In the genomic region with DNA sequence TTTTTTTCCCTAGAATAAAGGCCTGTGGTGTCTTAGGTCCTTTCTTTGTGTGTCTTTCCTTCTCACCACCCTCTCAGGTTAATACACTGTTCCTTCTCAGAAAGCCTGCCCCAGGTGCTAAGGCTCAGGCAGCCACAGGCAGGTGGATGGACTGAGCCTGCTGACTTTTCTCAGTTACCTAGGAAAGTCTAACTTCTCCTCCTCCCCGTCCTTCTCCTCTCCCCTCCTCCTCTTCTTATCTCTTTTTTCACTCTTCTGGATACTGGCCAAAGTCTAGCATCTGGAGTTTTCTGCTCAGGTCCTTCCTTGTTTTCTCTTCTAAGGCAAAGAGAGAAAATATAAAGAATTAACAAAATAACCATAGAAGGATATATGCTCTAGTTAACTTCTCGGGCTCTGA, we compare ENCODE assay signal across 33 mouse cellular contexts.
DNase-seq lines count a peak whose midpoint lies in the region; ATAC-seq and TF ChIP-seq lines count a peak whose summit lies in the region.
"Had no signal": no experiment of that assay in that cellular context is flagged by ENCODE, and none has a peak within 500 bp of the region (broad histone marks: within the 10 kb centered on the region; RNA-seq: fewer than 3 reads in every experiment).

No protein-coding gene starts in this region.

- no peak overlapping the region for H3K9ac ChIP-seq in hindbrain, embryonic 15.5 days
- no peak overlapping the region for H3K9ac ChIP-seq in hindbrain, embryonic 11.5 days (ENCODE audit: low read depth, low read length)
- H3K9ac ChIP-seq in intestine, postnatal 0 days (ENCODE audit: low read depth, low read length): no peak overlapping the region
- H3K9ac ChIP-seq: embryonic facial prominence, embryonic 12.5 days; hindbrain, embryonic 13.5 days; limb, embryonic 12.5 days; liver, embryonic 15.5 days; lung, embryonic 15.5 days; midbrain, embryonic 13.5 days had no signal

- ATAC-seq in hindbrain, embryonic 15.5 days (ENCODE audit: low FRiP score, low read depth): no peak
- no peak for ATAC-seq in hindbrain, embryonic 11.5 days (ENCODE audit: low FRiP score)
- ATAC-seq in erythroid progenitor cell, adult 5-6 weeks (replicated peaks; ENCODE audit: low FRiP score, poor library complexity, severe bottlenecking): peak; percentile 65; the same call in 1 of the 2 replicates
- peak; percentile 47; the same call in 1 of the 2 replicates for ATAC-seq in intestine, postnatal 0 days
- ATAC-seq: activated CD4-positive, CD25-positive, alpha-beta regulatory T cell, adult 4 months; midbrain, embryonic 13.5 days had no signal

- no peaks in the 10 kb centered on the region for H3K36me3 ChIP-seq in hindbrain, embryonic 15.5 days
- H3K36me3 ChIP-seq in hindbrain, embryonic 11.5 days (ENCODE audit: control insufficient read depth, insufficient read depth, low read length): no peaks in the 10 kb centered on the region
- no peaks in the 10 kb centered on the region for H3K36me3 ChIP-seq in intestine, postnatal 0 days (ENCODE audit: control insufficient read depth, insufficient read depth)
- H3K36me3 ChIP-seq: embryonic facial prominence, embryonic 12.5 days; hindbrain, embryonic 13.5 days; limb, embryonic 12.5 days; liver, embryonic 15.5 days; lung, embryonic 15.5 days; midbrain, embryonic 13.5 days had no signal

- no peak for DNase-seq in hindbrain, embryonic 11.5 days (ENCODE audit: low spot score)
- DNase-seq in brain, embryonic 14.5 days (ENCODE audit: low read depth): peak; percentile 13
- no peak for DNase-seq in frontal cortex, postnatal 10 days (ENCODE audit: low spot score in 2 of 2)
- DNase-seq: adrenal gland, adult 2 months; adrenal gland, postnatal 36 days; B cell, adult 2 months; cerebellum, adult 2 months; cerebellum, postnatal 14 days; gastrocnemius, adult 2 months; gastrocnemius, postnatal 36 days; heart, adult 18-20 months; heart, postnatal 36 days; kidney, adult 2 months; kidney, postnatal 36 days; lung, postnatal 36 days; right cerebral cortex, postnatal 4 days; thymus, adult 2 months; thymus, postnatal 4 days had no signal

- H3K4me1 ChIP-seq in hindbrain, embryonic 15.5 days (replicated peaks): peaks cover 15% of the 10 kb centered on the region; the same call in 1 of the 2 replicates
- no peaks in the 10 kb centered on the region for H3K4me1 ChIP-seq in hindbrain, embryonic 11.5 days (replicated peaks; ENCODE audit: control insufficient read depth, insufficient read depth, low read length)
- 0 out of 2 replicates have a peak, but pooled peaks cover 6% of the 10 kb centered on the region for H3K4me1 ChIP-seq in intestine, postnatal 0 days (replicated peaks; ENCODE audit: control insufficient read depth, insufficient read depth, low read length)
- H3K4me1 ChIP-seq: embryonic facial prominence, embryonic 12.5 days; liver, embryonic 15.5 days; megakaryocyte, embryonic 14.5 days had no signal

- H3K27ac ChIP-seq in hindbrain, embryonic 15.5 days (replicated peaks): peak overlapping the region; percentile 7; the same call in 1 of the 2 replicates
- H3K27ac ChIP-seq in hindbrain, embryonic 11.5 days (ENCODE audit: low read depth, low read length): no peak overlapping the region
- H3K27ac ChIP-seq in intestine, postnatal 0 days (ENCODE audit: low read depth, low read length): no peak overlapping the region
- H3K27ac ChIP-seq: embryonic facial prominence, embryonic 12.5 days; gastrocnemius, adult 2 months; hindbrain, embryonic 13.5 days; layer of hippocampus, adult 2 months; left cerebral cortex, adult 2 months; limb, embryonic 12.5 days; liver, embryonic 15.5 days; lung, embryonic 15.5 days; midbrain, embryonic 13.5 days had no signal

- no peak overlapping the region for H3K4me3 ChIP-seq in hindbrain, embryonic 15.5 days
- H3K4me3 ChIP-seq in hindbrain, embryonic 11.5 days (ENCODE audit: low read depth, low read length): no peak overlapping the region
- H3K4me3 ChIP-seq in intestine, postnatal 0 days (ENCODE audit: low read depth, low read length): no peak overlapping the region
- H3K4me3 ChIP-seq: embryonic facial prominence, embryonic 12.5 days; erythroblast, embryonic 14.5 days; gastrocnemius, adult 2 months; hindbrain, embryonic 13.5 days; layer of hippocampus, adult 2 months; left cerebral cortex, adult 2 months; limb, embryonic 12.5 days; liver, embryonic 15.5 days; lung, embryonic 15.5 days; megakaryocyte, embryonic 14.5 days; midbrain, embryonic 13.5 days had no signal

- no peak overlapping the region for H3K4me2 ChIP-seq in hindbrain, embryonic 15.5 days
- no peak overlapping the region for H3K4me2 ChIP-seq in hindbrain, embryonic 11.5 days (replicated peaks; ENCODE audit: low read depth, low read length)
- H3K4me2 ChIP-seq in intestine, postnatal 0 days (replicated peaks; ENCODE audit: low read depth): no peak overlapping the region
- H3K4me2 ChIP-seq: embryonic facial prominence, embryonic 12.5 days; heart, embryonic 11.5 days; limb, embryonic 12.5 days; liver, embryonic 15.5 days; lung, embryonic 15.5 days; midbrain, embryonic 13.5 days had no signal

- no peak for TF ChIP-seq CTCF in brain, embryonic 14.5 days (IDR thresholded peaks at IDR 0.05; ENCODE audit: borderline replicate concordance, extremely low read depth, insufficient read depth, insufficient read length)
- TF ChIP-seq CTCF in intestine, postnatal 0 days (IDR thresholded peaks at IDR 0.05; ENCODE audit: low read depth): no peak

- no peak for TF ChIP-seq POLR2A in brain, embryonic 14.5 days (IDR thresholded peaks at IDR 0.05; ENCODE audit: borderline replicate concordance, extremely low read depth, insufficient read depth, insufficient read length, poor library complexity, severe bottlenecking)

- no peaks in the 10 kb centered on the region for H3K9me3 ChIP-seq in hindbrain, embryonic 15.5 days
- H3K9me3 ChIP-seq in hindbrain, embryonic 11.5 days (ENCODE audit: control insufficient read depth, low read length): no peaks in the 10 kb centered on the region
- no peaks in the 10 kb centered on the region for H3K9me3 ChIP-seq in intestine, postnatal 0 days (ENCODE audit: control insufficient read depth)
- H3K9me3 ChIP-seq: embryonic facial prominence, embryonic 12.5 days; hindbrain, embryonic 13.5 days; limb, embryonic 12.5 days; liver, embryonic 15.5 days; lung, embryonic 15.5 days; megakaryocyte, embryonic 14.5 days; midbrain, embryonic 13.5 days had no signal

- WGBS in hindbrain, embryonic 15.5 days: 70% methylated on average over 2 of the region's 2 CpGs
- WGBS in hindbrain, embryonic 11.5 days: 73% methylated on average over 2 of the region's 2 CpGs
- 38% methylated on average over 2 of the region's 2 CpGs for WGBS in intestine, postnatal 0 days

- no peaks in the 10 kb centered on the region for H3K27me3 ChIP-seq in hindbrain, embryonic 15.5 days
- no peaks in the 10 kb centered on the region for H3K27me3 ChIP-seq in hindbrain, embryonic 11.5 days (ENCODE audit: control insufficient read depth, insufficient read depth, low read length)
- H3K27me3 ChIP-seq in intestine, postnatal 0 days (replicated peaks; ENCODE audit: control insufficient read depth, insufficient read depth, low read length): no peaks in the 10 kb centered on the region
- H3K27me3 ChIP-seq: embryonic facial prominence, embryonic 12.5 days; hindbrain, embryonic 13.5 days; limb, embryonic 12.5 days; liver, embryonic 15.5 days; lung, embryonic 15.5 days; midbrain, embryonic 13.5 days had no signal

Comparison
In these comparisons a context has a peak if more than half of its experiments do, and no peak if none do; other contexts are left out.
1. ATAC-seq: peak in erythroid progenitor cell, adult 5-6 weeks (single experiment) and intestine, postnatal 0 days (single experiment); none in hindbrain, embryonic 15.5 days (single experiment) and hindbrain, embryonic 11.5 days (single experiment).